Mouse (Mus musculus) CD4-positive, CD25-positive, alpha-beta regulatory T cell, adult 9 weeks (primary cell): Measurements from ENCODE around the gene Serhl. TPM values are rescaled to one million over a fixed set of nuclear protein-coding genes. Genes with fewer than 3 reads are reported as not detected.

Source experiments
- polyA plus RNA-seq: library from polyadenylated mRNA; unstranded; fragments of 100-300 nt; shearing (Covaris generic); gene quantifications from one replicate; pipeline ENCODE4 v1.2.1, GENCODE M21; 2017

The Serhl gene
- polyA plus RNA-seq: 86.8 TPM

DNA sequence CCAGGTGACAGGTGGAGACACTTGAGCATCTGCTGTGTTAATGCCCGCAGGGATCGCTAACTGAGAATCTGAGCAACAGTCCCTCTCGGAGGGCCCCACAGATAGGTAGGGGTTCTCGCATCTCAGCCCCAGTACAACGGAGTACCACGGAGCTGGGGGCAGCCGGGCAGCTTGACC, at the start of gene Serhl:
Serhl (plus strand) TSS at position 78 of the 177 bp plus-strand sequence.

DNA sequence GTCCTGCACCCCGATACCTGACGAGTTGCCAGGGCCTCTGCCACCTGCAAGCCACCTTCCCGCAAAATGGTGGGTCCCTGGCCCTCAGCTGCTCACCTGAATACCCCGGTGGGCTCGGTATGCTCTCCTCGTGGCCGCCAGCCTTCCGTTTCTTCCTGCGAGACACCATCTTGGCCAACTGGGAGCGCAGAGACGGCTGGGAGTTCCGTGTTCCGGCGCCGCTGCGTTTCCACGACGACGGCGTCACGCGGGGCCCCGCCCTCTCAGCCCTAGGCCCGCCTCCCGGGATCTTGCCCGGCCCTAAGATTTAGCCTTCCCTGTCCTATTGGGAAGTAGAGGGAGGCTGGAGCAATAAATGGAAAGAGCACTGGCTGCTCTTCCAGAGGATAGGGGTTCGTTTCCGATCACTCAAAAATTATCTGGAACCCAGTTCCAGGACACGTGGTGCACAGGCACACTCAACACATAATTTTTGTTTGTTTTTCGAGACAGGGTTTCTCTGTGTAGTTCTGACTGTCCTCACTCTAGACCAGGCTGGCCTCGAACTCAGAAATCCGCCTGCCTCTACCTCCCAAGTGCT, 33.4 kb downstream of the Serhl start, which contains the start of gene Rrp7a:
Rrp7a (minus strand) TSS at position 236 of the 580 bp plus-strand sequence.

GRCm38 (mm10) chr15:83149196-83150072, 60.1 kb downstream of the Serhl start, which contains the start of gene Poldip3:
Gene Poldip3 (minus strand): TSS chr15:83149384.

Other genes starting within 250 kb of the Serhl start
- gene Tcf20, start 101.6 kb upstream of the Serhl start, polyA plus RNA-seq: 6.8 TPM
- gene Nfam1, start 56.2 kb upstream of the Serhl start, polyA plus RNA-seq: 1.6 TPM
- gene Rrp7a, start 33.3 kb downstream of the Serhl start, polyA plus RNA-seq: 103 TPM
- 169 TPM for gene Poldip3, start 59.9 kb downstream of the Serhl start, polyA plus RNA-seq
- 115 TPM for gene Cyb5r3, start 83.1 kb downstream of the Serhl start, polyA plus RNA-seq
- gene A4galt, start 162.3 kb downstream of the Serhl start, polyA plus RNA-seq: not detected